In the genomic region with DNA sequence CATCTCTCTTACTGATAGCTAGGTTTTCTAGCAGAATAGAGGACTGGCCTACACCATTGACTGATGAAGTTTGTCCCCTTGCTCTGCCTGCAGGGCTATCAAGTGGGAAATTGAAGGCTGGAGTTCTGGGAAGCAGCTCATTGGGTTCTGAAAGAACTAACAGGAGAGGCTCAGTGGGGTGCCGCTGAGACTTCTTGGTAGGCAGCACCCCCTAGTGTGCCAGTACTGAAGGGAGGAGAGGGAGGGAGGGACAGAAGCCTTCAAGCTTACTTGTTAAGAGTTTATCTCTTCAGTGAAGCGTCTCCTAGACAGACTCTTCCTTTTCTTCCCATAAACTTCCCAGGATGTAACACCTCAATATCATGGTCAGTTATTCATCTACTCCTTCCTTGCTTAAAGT, we compare ENCODE assay signal across 8 mouse cellular contexts. TPM values are rescaled to one million over a fixed set of nuclear protein-coding genes. Genes with fewer than 3 reads are reported as not detected.
DNase-seq lines count a peak whose midpoint lies in the region; ATAC-seq lines count a peak whose summit lies in the region.

No protein-coding gene starts in this region.

- intact Hi-C loops in gastrocnemius, postnatal 14 days (cut with DNase I; ENCODE audit: low total_unique reads), result loop anchor here (5.0 kb wide), 1 partner anchor 176 kb away; no protein-coding TSS in a partner anchor

- ATAC-seq in megakaryocyte-erythroid progenitor cell, adult 5-6 weeks (replicated peaks; ENCODE audit: low FRiP score, low TSS enrichment, poor library complexity, severe bottlenecking), result peak; percentile 89

- DNase-seq in gastrocnemius, postnatal 14 days, result peak; percentile 30
- no peak for DNase-seq in gastrocnemius, adult 8-10 months (ENCODE audit: low spot score in 2 of 2)
- peak; percentile 23 for DNase-seq in ovary, postnatal 14 days (ENCODE audit: low spot score)
- no peak for DNase-seq in ovary, postnatal 10 days (ENCODE audit: low spot score)
- peak; percentile 63 for DNase-seq in adrenal gland, postnatal 14 days
- DNase-seq in induced T-regulatory cell, adult 2 months (ENCODE audit: low read depth), result peak; percentile 64
- DNase-seq in yolk sac, embryonic 10.5 days (ENCODE audit: low spot score), result no peak

RNA-seq across cellular contexts. Expression of a gene that starts 52.8 kb away (rescaled TPM):
- 10 to 100 TPM; 35.3 to 72.2 TPM for total RNA-seq in gastrocnemius, postnatal 14 days (2021)
- 1 to 10 TPM; 2.4 to 4.4 (median 3.9) TPM for total RNA-seq in gastrocnemius, adult 8-10 months (2022)
- total RNA-seq in adrenal gland, postnatal 14 days (2021), result 5.2 and 5.6 TPM in 2 replicates
- 154 and 166 TPM in 2 replicates for total RNA-seq in megakaryocyte-erythroid progenitor cell, adult 5-6 weeks (2014; fragmentation: Nextera tagmentation)
- 110 and 122 TPM in 2 replicates for total RNA-seq in megakaryocyte-erythroid progenitor cell, adult 5-6 weeks (2017)

Comparison
In these comparisons a context has a peak if more than half of its experiments do, and no peak if none do; other contexts are left out.
1. DNase-seq: peak in gastrocnemius, postnatal 14 days (single experiment), ovary, postnatal 14 days (single experiment), adrenal gland, postnatal 14 days (single experiment) and induced T-regulatory cell, adult 2 months (single experiment); none in gastrocnemius, adult 8-10 months (0 of 2), ovary, postnatal 10 days (single experiment) and yolk sac, embryonic 10.5 days (single experiment).